Mouse (Mus musculus) testis, postnatal 14 days (tissue): ENCODE measurements at regions not wholly inside any gene's neighbourhood (a gene's known extent, or its start where the extent isn't known, plus 50 kb on each side); places are given as distances from the start of the nearest gene placed in this dataset.
"Not testable (repeated sequence)": the region's sequence is repeated elsewhere in the genome, so short reads cannot be mapped to it uniquely, and the experiment has no call there.

Experiments
- DNase-seq: peaks from one replicate; pipeline ENCODE4 v3.0.0; 2021; ENCODE audit warnings: low spot score

DNA sequence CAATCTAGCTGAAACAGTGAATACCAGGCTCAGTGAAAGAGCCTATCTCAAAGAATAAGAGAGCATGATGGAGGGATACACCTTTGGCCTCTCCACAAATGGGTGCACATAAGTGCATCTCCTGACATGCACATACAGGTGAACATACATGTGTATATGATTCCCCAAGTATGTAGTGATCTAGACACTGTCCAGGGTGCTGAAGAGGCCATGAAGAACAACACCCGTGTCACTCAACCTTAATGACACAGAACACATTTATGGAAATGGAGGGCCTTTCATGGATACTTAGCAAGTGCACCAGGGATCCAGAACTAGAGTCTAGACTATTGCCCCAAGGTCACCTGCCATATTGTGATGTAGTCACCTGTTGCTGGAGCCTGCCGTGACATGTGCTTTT, 56.9 kb downstream of the Spata19 start:
- DNase-seq = no peak

DNA sequence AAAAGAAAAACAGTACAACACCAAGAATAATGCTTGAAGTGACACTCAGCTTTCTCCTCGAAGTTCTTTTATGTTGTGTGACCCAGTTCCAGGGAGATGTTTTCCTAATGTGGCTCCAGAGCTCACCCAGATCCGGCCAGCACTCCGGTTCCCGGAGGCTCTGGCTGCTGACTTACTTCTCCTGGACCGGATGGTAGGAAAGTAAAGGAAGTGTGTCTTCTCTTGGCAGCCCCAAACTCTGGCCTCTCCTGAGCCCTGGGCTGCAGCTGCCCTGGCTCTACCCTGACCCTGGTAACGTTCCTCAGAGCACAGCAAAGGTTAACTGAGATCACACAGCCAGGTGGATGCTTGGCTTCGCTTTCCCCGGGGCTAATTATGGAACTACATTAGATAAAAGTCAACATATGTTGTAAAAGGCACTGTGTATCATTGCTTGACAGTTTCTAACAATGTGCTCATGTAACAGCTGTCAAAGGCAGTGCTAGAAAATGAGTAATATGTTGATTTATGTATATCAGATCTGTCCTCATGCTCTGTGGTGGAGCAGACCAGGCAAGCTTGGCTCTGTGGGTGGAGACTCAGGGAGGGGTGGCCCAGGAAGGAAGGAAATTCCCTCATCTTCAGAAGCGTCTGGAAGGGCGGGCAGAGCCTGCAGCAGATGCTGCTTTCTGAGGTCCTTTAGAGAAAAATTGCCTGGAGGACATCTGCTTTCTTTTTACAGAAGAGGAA, 57.5 kb downstream of the Spata19 start:
- no peak for DNase-seq

DNA sequence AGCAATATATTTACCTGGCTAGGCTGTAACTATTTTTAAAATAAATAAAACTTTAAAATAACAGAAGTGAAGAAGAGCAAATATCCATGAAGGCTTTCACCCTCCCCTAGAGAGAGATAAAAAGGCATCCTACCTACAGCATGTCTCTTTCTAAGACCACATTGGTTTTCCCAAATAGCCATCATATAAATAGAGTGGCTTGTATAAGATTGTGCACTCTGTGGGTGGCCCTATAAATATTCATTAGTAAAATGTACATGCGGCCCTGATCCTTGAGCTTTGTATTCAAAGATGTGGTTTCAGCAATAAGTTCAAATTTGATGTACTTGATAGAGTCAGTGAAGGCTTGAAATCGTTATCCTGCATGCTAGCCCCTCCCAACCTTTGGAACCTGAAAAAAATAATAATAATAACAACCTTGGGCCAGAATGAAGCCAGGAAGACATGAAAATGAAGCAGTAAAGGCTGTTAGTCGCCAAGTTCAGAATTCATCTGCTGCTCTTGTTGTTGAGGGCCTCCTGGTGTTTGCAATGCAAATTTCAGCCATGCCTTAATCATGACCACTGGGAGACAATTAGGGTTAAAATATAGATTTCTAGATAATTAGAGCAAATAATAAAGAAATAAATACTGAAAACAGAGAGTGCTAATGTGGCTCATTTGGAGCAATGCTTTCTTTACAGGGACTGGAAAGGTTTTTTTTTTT, 61.9 kb downstream of the Spata19 start:
- no peak for DNase-seq

DNA sequence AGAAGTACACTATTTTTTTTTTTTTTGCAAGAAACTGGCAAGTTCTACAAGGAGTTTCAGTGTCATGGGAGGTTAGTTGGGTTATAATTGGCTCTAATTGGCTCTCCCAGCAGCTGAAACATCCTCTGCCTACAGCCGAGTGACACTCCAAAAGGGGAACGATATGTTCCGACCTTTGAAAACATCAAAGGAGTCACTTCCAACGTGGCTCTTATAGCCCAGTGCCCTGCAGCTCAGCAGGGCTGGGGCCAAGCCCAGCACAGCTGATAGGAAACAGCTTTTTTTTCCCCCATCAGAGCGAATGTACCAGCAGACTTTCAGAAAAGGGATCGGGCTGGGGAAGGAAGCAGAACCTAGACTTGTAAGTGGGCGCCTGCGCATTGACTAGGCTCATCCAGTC, 64.4 kb downstream of the Spata19 start:
- DNase-seq = no peak

GRCm38 (mm10) chr9:27464006-27464405, 67.4 kb downstream of the Spata19 start:
- DNase-seq = no peak

- DNase-seq = no peak
These were observed 78.9 kb downstream of the Spata19 start for GRCm38 (mm10) chr9:27475468-27475867.

DNA sequence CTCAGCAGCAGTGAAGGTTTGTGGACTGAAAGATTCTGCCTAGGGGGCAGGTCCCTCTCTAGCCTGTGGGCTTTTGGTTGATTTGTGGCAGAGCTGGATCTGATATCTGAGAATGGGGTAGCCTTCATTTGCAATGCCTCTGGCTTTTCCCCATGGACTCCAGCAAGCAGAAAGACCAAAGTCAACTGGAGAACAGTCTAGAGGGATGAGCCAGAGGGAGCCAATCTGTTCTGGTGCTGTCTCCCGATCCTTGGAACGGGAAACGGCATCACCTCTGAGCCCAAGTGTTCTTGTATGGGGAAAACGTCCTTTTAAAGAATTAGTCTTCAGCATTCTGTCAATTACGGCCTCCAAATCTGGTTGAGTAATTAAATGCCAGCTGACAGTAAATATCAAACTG, 80.0 kb downstream of the Spata19 start:
- no peak for DNase-seq

GRCm38 (mm10) chr9:27477079-27477687, 80.6 kb downstream of the Spata19 start:
- DNase-seq = no peak

DNA sequence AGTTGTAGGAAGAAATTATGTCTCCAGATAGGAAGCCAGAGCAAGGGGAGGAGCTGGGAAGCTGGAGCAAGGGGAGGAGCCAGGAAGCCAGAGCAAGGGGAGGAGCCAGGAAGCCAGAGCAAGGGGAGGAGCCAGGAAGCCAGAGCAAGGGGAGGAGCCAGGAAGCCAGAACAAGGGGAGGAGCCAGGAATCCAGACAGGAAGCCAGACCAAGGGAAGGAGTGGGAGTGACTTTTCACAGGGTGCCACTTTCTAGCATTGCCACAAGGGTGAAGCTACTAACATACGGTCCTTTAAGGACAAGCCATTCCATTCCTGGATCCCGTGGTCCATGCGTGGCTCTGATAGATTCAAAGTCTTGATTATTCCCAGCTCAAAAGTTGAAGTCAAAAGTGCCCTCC, 81.7 kb downstream of the Spata19 start:
- DNase-seq = peak; percentile 12

DNA sequence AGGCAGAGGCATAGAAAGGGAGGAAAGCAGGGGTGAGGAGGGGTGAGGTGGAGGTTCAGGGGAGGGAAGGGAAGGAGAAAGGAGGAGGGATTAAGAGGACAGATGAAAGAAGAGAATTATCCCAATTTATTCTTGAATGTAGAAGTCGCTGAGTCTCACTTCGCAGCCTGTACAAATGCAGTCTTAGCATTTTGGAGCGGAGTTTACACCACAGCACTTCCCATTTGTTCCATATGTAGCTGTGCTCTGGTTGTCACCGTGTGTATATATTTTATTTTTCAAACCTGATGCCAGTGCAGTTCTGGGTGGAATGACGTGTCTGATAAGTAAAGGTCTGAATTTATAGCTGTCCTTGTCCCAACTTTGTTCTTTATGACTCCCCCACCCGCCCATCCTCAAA, 105.2 kb downstream of the Spata19 start:
- no peak for DNase-seq

- no peak for DNase-seq
These were observed 112.6 kb downstream of the Spata19 start for GRCm38 (mm10) chr9:27509157-27509556.

DNA sequence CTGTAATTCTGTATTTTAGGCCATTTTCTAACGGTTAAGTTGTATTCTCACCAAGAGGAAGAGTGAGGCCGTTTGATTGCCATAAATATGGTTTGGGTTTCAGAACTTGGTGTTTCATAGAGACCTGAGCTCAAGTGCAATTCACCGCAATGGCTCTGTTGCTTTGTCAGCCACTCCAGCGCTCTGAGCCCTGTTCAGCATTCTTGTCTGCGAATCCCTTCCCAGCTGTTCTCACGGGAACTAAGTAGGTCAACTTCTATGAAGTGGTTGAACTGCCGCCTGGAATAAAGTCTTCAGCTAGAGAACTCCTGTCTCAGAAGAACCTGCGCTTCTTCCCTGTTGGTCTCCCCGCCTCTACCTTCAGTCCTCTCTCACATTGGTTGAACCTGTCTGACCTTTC, 113.1 kb downstream of the Spata19 start:
- no peak for DNase-seq

DNA sequence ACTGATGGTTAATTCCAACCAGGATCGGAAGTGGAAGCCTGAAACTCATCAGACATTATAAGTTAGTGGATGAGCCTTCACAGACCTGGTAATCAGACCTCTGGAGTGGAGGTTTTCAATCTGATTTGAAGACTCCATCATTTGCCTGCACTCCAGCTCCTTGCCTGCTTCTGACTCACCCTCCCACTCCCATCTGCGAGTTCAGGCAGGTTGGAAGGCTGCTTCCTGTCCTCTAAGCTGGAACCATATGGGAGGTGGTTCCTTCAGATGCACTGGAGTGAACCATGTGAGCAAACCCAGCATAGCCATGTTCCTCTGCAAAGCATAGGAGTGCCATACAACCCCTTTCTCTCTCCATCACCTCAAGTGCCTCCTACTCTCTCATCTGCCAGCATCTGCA, 114.6 kb downstream of the Spata19 start:
- DNase-seq = no peak

- DNase-seq = no peak
These were observed 119.0 kb downstream of the Spata19 start for GRCm38 (mm10) chr9:27515427-27516110.

DNA sequence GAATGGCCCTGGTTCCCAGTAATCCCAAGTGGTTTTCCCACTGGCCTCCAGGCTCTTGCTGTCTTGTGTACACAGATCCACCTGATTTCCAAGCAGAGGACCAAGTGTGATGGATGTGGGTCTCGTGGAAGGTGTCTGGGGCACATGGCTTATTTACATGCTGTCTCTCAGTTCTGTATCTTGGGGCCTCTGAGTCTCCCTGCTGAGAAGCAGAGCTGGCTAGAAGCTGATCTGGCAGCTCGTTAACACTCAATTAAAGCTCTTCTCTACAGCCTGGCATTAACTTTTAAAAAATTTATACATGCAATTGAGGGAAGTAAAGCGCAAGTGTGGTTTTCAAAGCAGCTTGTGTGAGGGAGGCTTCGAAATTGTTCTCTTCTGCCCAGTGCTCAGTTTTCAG, 121.4 kb downstream of the Spata19 start:
- no peak for DNase-seq

GRCm38 (mm10) chr9:27519711-27520110, 123.1 kb downstream of the Spata19 start:
- no peak for DNase-seq

DNA sequence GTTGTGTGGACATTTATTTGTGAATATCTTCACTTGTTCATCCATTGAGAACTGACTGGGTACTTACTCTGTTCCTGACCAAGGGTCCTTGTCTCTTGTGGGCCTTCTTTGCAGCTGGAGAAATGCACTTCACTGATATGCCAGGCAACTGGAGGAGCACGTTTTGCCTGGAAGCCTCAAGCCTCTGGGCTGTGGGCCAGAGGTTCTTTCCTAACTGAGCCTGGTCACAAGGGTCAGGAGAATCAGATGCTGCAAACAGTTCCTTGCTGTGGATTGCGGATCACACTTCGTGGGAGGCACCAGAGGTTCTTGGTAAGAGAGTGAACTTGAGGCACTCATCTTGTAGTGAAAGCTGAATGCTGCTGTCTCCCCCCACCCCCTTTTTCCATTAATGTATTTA, 124.6 kb downstream of the Spata19 start:
- DNase-seq = no peak

DNA sequence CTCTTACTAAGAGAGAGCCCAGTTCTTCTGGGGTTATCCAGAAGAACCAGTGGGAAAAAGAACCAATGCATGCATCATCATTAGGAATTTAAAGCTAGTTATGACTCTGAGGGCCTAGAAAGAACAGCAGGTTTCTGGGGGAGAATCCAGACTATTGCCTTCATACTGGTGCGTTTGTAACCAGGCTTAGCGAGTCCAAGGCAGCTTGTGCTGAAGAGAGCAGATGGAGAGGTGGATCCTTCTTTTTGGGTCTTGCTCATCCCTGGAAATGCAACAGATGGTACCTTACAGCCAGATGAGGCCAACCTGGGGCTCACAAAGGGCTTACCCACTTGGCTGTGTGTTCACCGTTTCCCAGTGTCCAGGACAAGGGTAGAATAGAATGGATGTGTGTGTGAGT, 130.1 kb downstream of the Spata19 start:
- DNase-seq = no peak

DNA sequence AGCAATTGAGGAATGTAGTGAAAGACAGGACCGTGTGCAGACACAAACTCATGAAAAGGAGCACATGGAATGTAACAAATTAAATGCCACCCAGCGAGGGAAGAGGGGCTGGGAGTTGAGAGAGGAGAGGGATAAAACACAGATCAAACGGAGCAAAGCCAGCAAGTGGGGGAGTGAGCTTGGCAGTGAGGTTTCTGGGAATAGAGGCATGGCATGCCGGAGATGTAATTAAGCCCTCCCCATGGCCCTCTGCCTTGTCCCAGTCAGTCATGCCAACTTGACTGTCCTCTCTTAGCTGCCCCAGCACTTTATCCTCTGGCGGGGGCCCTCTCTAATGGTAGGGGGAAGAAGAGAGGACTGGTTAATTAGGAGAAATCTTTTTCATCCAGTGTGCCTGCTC, 141.9 kb downstream of the Spata19 start:
- no peak for DNase-seq

GRCm38 (mm10) chr9:27541585-27542151, 145.1 kb downstream of the Spata19 start:
- no peak for DNase-seq

- DNase-seq = not testable (repeated sequence)
These were observed 158.1 kb downstream of the Spata19 start for GRCm38 (mm10) chr9:27554697-27555096.
